Mouse (Mus musculus) neural tube, embryonic 12.5 days (tissue): Measurements from ENCODE around the gene Nrcam. TPM values are rescaled to one million over a fixed set of nuclear protein-coding genes. Genes with fewer than 3 reads are reported as not detected.

Experiments
- ATAC-seq: fragments of 200-750 bp; cut with Nextera tagmentation; 2 replicates; pipeline ENCODE4 v1.8.0; 2017; ENCODE audit warnings: low read depth, mild to moderate bottlenecking, moderate TSS enrichment, moderate library complexity; ENCODE audit not compliant: low FRiP score
- H3K27ac ChIP-seq: fragments of 300-500 bp; sonication (generic); 2 replicates; pipeline ENCODE4 v1.5.1; 2016
- H3K27me3 ChIP-seq: fragments of 300-500 bp; sonication (generic); replicated peaks from 2 replicates; pipeline ENCODE4 v1.6.1; 2016; ENCODE audit warnings: mild to moderate bottlenecking
- H3K36me3 ChIP-seq: fragments of 300-500 bp; sonication (generic); 2 replicates; pipeline ENCODE4 v1.6.1; 2016; ENCODE audit warnings: mild to moderate bottlenecking
- H3K4me1 ChIP-seq: fragments of 300-500 bp; sonication (generic); 2 replicates; pipeline ENCODE4 v1.6.1; 2016
- H3K4me2 ChIP-seq: fragments of 300-500 bp; sonication (generic); replicated peaks from 2 replicates; pipeline ENCODE4 v1.6.1; 2016; ENCODE audit warnings: mild to moderate bottlenecking
- H3K4me3 ChIP-seq: fragments of 300-500 bp; sonication (generic); 2 replicates; pipeline ENCODE4 v1.5.1; 2016
- H3K9ac ChIP-seq: fragments of 300-500 bp; sonication (generic); 2 replicates; pipeline ENCODE4 v1.6.1; 2016; ENCODE audit warnings: mild to moderate bottlenecking
- H3K9me3 ChIP-seq: fragments of 300-500 bp; sonication (generic); 2 replicates; pipeline ENCODE4 v1.6.1; 2016; ENCODE audit warnings: mild to moderate bottlenecking
- WGBS: fragments of 180-500 bp; shearing (Covaris S2); methylation state at CpG from one replicate; pipeline ENCODE4 v1.1.7; 2016; 5-methylcytosine and 5-hydroxymethylcytosine counted together
- polyA plus RNA-seq: library from polyadenylated mRNA; unstranded; fragments of >200 nt; fragmentation: Nextera tagmentation; extraction: Ambion mirVana; gene quantifications from 2 replicates; pipeline ENCODE4 v1.2.1, GENCODE M21; 2016

Nrcam gene
- polyA plus RNA-seq, 1 experiment from 2014 or later: 117 TPM

DNA sequence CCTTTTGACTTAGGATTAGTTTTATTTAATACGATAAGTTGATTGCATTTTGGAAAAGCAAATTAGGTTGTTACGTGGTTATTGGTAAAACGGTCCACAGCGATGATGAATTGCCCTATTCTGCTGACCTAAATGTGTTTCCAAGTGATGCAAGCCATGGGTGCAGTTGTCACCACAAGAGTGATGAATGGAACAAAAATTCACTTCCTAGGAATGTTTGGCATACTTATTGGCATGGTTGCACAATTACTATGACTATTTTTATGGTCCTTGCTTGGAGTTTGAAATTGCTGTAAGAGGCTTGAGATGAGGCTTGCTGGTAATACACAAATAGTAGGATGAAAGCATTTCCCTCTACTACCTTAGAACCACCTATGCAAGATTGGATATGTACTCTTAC is 125.1 kb downstream of the Nrcam start:
- no peak for ATAC-seq
- WGBS: 85% methylated on average over 4 of the region's 4 CpGs

DNA sequence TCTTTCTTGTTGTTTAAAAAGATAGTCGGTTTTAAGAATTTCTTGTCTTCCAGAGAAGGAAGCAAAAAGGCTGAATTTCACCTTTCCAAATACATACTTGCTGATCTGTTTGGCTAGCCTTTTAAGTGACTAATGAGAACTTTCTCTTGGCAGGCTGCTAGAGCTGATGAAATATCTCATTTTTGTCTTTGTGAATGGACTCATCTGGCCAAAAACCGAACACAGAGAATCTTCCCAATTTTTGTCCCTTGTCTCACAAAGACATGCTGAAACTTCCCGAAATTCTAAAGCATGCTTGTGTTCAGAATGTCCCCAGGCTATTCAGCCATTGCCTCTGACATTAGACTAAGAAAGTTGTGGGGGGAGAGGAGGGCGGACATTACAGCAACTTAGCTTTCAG is 129.3 kb downstream of the Nrcam start:
- Histone ChIP-seq H3K9me3 (no peaks in the 10 kb centered on the region), H3K4me1 (peaks cover 19% of the 10 kb centered on the region), H3K4me3 (no peak overlapping the region), H3K27me3 (no peaks in the 10 kb centered on the region), H3K4me2 (no peak overlapping the region), H3K9ac (no peak overlapping the region), H3K36me3 (no peaks in the 10 kb centered on the region), H3K27ac (no peak overlapping the region)
- ATAC-seq: no peak
- 83% methylated on average over 4 of the region's 4 CpGs for WGBS

More for the DNA sequence above, 125.1 kb downstream of the Nrcam start:
- no peak overlapping the region for H3K4me3 ChIP-seq
- no peaks in the 10 kb centered on the region for H3K27me3 ChIP-seq
- H3K36me3 ChIP-seq: no peaks in the 10 kb centered on the region
- H3K4me2 ChIP-seq: no peak overlapping the region
- H3K9me3 ChIP-seq: no peaks in the 10 kb centered on the region
- no peak overlapping the region for H3K9ac ChIP-seq
- no peaks in the 10 kb centered on the region for H3K4me1 ChIP-seq
- H3K27ac ChIP-seq: no peak overlapping the region

GRCm38 (mm10) chr12:44462436-44462835 is 133.8 kb downstream of the Nrcam start:
- no peak overlapping the region for H3K27ac ChIP-seq
- WGBS: 26% methylated on average over 4 of the region's 4 CpGs
- no peaks in the 10 kb centered on the region for H3K27me3 ChIP-seq
- peak overlapping the region; percentile 10 for H3K4me2 ChIP-seq
- ATAC-seq: peak; percentile 92
- no peak overlapping the region for H3K9ac ChIP-seq
- no peak overlapping the region for H3K4me3 ChIP-seq
- no peaks in the 10 kb centered on the region for H3K9me3 ChIP-seq
- peaks cover 29% of the 10 kb centered on the region for H3K4me1 ChIP-seq
- H3K36me3 ChIP-seq: no peaks in the 10 kb centered on the region

DNA sequence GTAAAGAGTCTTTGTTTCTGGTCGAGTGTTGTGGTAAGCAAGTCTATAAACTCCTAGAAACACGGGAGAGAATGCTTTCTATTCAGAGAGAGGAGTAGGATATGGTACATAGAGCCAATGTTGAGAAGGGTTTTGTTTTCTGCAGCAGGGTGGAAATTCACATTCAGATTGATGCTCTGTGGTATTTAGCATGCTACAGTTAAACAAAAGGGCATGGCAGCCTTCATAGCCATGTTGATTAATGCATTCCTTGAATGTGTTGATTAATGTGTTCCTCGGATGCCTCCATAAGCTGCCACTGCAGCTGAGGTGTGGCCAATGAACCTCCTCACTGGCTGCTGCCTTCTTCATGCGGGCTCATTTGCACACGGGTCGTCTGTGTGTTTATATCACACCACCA is 134.3 kb downstream of the Nrcam start:
- Histone ChIP-seq H3K4me1 (peaks cover 29% of the 10 kb centered on the region), H3K27me3 (no peaks in the 10 kb centered on the region), H3K27ac (no peak overlapping the region), H3K9me3 (no peaks in the 10 kb centered on the region), H3K9ac (no peak overlapping the region), H3K4me3 (no peak overlapping the region), H3K36me3 (no peaks in the 10 kb centered on the region), H3K4me2 (peak overlapping the region; percentile 10)
- 28% methylated on average over 6 of the region's 6 CpGs for WGBS
- ATAC-seq: peak; percentile 79

DNA sequence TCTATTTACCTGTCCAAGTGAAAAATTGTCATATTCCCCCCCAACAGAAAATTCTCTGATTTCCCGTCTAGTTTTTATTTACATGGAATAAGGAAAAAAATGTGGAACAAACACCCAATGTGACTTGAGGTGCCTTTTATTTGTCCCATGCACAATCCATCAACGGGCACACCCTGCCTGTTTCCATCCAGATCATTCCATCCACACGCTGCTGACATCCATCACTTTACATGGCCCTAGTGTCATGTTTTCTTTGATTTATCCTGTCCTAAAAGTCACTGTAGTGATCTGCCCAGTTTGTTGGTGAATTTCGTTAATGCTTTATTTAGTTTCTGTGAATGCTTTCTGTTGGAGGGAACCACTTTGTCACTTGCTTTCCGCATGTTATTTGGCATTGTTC is 142.4 kb downstream of the Nrcam start:
- ATAC-seq: 0 out of 2 replicates have a peak, but pooled peaks have one; percentile 63
- no peak overlapping the region for H3K27ac ChIP-seq
- H3K27me3 ChIP-seq: no peaks in the 10 kb centered on the region
- no peaks in the 10 kb centered on the region for H3K9me3 ChIP-seq
- peaks cover 6% of the 10 kb centered on the region; the same call in 1 of the 2 replicates for H3K4me1 ChIP-seq
- no peak overlapping the region for H3K9ac ChIP-seq
- no peak overlapping the region for H3K4me2 ChIP-seq
- WGBS: 53% methylated on average over 5 of the region's 5 CpGs
- H3K4me3 ChIP-seq: no peak overlapping the region
- no peaks in the 10 kb centered on the region for H3K36me3 ChIP-seq

DNA sequence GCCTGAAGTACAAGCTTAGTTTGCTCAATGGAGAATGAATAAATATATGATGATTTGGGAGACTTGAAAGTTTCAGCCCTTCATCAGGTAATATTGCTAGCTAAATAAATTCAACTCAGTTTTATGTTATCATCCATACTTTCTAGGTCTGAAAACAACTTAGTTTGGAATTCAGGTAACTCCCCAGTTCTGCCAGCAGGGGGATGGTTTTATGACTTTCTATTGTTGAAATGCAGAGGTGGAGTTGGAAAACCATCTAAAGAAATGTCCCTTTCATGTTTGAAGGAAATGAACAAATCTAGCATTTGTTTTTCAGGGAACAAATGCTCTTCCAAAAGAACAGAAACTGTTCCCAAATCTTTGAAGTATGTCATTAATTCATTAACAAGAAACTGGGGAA is 146.7 kb downstream of the Nrcam start:
- Histone ChIP-seq H3K4me1 (peaks cover 6% of the 10 kb centered on the region), H3K4me2 (no peak overlapping the region)
- ATAC-seq: no peak

GRCm38 (mm10) chr12:44479260-44480030 is 150.8 kb downstream of the Nrcam start:
- H3K4me3 ChIP-seq: no peak overlapping the region
- ATAC-seq: no peak
- H3K27me3 ChIP-seq: no peaks in the 10 kb centered on the region
- H3K4me1 ChIP-seq: peaks cover 4% of the 10 kb centered on the region; the same call in 1 of the 2 replicates
- no peak overlapping the region for H3K9ac ChIP-seq
- WGBS: 71% methylated on average over 6 of the region's 6 CpGs
- H3K27ac ChIP-seq: no peak overlapping the region
- no peaks in the 10 kb centered on the region for H3K9me3 ChIP-seq
- no peak overlapping the region for H3K4me2 ChIP-seq
- no peaks in the 10 kb centered on the region for H3K36me3 ChIP-seq

More for the DNA sequence above, 146.7 kb downstream of the Nrcam start:
- H3K9me3 ChIP-seq: no peaks in the 10 kb centered on the region
- H3K9ac ChIP-seq: no peak overlapping the region
- no peaks in the 10 kb centered on the region for H3K27me3 ChIP-seq
- H3K27ac ChIP-seq: no peak overlapping the region
- H3K4me3 ChIP-seq: no peak overlapping the region
- H3K36me3 ChIP-seq: no peaks in the 10 kb centered on the region

DNA sequence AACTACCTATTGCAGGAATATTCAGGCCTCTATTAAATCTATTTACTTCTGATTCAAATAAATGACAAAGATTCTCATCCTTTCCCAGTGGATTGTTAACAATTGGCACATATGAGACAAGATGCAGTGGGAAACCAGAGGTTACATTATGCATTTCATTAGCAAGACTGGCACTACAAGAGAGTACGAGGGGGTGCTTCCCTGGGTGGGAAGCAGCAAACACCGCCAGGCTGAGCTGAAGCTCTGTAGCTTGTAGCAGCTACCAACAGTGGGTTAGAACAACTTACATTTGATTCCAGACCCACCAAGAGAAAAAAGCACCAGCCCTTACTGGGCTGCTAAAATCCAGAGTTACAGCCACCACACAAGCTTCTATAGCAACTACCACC is 151.3 kb downstream of the Nrcam start:
- H3K4me1 ChIP-seq: peaks cover 4% of the 10 kb centered on the region; the same call in 1 of the 2 replicates
- H3K36me3 ChIP-seq: no peaks in the 10 kb centered on the region
- no peak overlapping the region for H3K4me3 ChIP-seq
- no peak for ATAC-seq
- no peak overlapping the region for H3K27ac ChIP-seq
- no peak overlapping the region for H3K9ac ChIP-seq
- WGBS: 84% methylated on average over 2 of the region's 2 CpGs
- no peak overlapping the region for H3K4me2 ChIP-seq
- H3K9me3 ChIP-seq: no peaks in the 10 kb centered on the region
- H3K27me3 ChIP-seq: no peaks in the 10 kb centered on the region

GRCm38 (mm10) chr12:44481415-44481814 is 152.7 kb downstream of the Nrcam start:
- Histone ChIP-seq H3K4me2 (no peak overlapping the region), H3K4me3 (no peak overlapping the region), H3K9me3 (no peaks in the 10 kb centered on the region), H3K4me1 (peaks cover 4% of the 10 kb centered on the region; the same call in 1 of the 2 replicates), H3K9ac (no peak overlapping the region), H3K36me3 (no peaks in the 10 kb centered on the region), H3K27ac (no peak overlapping the region), H3K27me3 (no peaks in the 10 kb centered on the region)
- ATAC-seq: no peak
- WGBS: 22% methylated on average over 3 of the region's 3 CpGs

DNA sequence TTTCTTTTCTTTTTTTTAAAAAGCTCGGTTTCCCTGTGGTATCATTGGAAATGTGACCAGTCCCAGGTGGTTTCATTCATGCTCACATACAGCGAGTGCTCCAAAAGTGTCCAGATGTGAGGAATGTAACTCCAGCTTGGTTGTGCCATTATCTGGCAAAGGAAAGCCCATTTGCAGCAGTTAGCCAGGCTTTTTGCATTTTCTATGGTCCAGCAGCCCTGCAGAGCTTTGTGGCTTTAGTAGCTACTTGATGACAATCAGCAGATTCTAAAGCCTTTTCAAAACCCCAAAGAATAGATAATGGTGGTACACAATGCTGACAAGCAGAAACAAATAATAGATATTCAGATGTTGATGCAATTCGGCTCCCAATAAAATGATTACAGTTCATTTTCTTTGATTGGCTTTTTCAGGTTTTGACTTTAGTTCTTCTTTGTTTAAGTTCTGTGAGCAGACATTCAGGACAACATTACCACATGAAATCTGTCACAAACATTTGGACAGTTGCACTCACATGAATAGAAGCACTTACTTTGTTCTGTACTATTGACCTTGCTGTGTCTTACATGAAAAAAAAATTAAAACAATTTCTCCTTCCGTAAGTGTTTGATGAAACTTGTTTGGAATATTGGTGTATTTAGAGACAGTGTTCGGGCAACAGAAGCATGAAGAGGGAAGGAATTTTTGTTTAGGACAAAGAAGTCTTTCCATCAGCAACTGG is 164.2 kb downstream of the Nrcam start:
- WGBS: 33% methylated on average over 5 of the region's 5 CpGs
- no peaks in the 10 kb centered on the region for H3K36me3 ChIP-seq
- H3K4me3 ChIP-seq: no peak overlapping the region
- H3K9me3 ChIP-seq: no peaks in the 10 kb centered on the region
- H3K4me2 ChIP-seq: no peak overlapping the region
- peaks cover 4% of the 10 kb centered on the region; the same call in 1 of the 2 replicates for H3K4me1 ChIP-seq
- H3K27me3 ChIP-seq: no peaks in the 10 kb centered on the region
- no peak overlapping the region for H3K9ac ChIP-seq
- no peak overlapping the region for H3K27ac ChIP-seq
- ATAC-seq: no peak

DNA sequence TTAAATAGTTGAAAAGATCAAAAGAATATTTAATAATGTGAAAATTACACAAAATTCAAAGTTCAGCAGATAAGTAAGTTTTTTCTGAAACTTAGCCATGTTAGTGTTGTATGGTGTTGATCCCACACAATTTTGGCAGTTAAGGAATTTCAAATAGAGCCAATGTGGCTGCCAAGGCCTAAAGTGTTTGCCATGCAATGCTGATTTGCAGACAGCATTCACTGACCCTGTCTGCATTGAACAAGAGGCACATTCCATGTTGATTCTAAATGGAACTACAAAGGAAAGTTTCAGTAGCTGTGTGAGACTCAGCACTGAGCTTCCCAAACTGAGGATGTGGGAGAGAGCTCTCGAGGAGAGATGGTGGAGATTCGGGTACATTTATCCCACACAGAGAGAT is 169.1 kb downstream of the Nrcam start:
- Histone ChIP-seq H3K36me3 (no peaks in the 10 kb centered on the region), H3K27ac (no peak overlapping the region), H3K4me2 (no peak overlapping the region), H3K4me1 (peaks cover 10% of the 10 kb centered on the region), H3K9ac (no peak overlapping the region), H3K4me3 (no peak overlapping the region), H3K27me3 (no peaks in the 10 kb centered on the region), H3K9me3 (no peaks in the 10 kb centered on the region)
- 87% methylated on average over 2 of the region's 2 CpGs for WGBS
- ATAC-seq: no peak

DNA sequence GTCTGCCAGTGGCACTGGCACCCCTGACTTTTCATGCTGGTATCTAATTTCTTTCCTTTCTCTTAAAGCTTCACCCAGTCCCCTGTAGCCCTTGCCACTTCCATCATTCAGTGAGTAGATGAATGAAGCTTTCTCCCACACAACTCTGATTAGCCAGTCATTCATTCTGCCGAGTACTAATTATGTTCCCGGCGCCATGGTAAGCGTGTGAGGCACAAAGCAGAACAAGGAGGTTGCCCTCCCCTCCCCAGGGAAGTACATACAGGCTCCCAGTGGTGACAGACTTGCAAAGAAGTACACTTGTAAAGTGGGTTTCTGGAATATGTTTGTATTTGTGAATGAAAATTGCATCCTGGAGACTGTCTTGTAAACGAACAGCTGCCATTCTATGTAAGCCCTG is 170.2 kb downstream of the Nrcam start:
- Histone ChIP-seq H3K36me3 (no peaks in the 10 kb centered on the region), H3K4me2 (no peak overlapping the region), H3K9ac (no peak overlapping the region), H3K9me3 (no peaks in the 10 kb centered on the region), H3K4me1 (peaks cover 9% of the 10 kb centered on the region), H3K4me3 (no peak overlapping the region), H3K27me3 (no peaks in the 10 kb centered on the region), H3K27ac (no peak overlapping the region)
- no peak for ATAC-seq
- WGBS: 31% methylated on average over 5 of the region's 5 CpGs
